Mouse (Mus musculus) intestine, embryonic 15.5 days (tissue): Measurements from ENCODE around the gene BC029722. TPM values are rescaled to one million over a fixed set of nuclear protein-coding genes. Genes with fewer than 3 reads are reported as not detected.
A peak's percentile ranks its signal among the peaks of the same experiment; 100 is the strongest.

Experiments
- ATAC-seq: fragments of 200-750 bp; cut with Nextera tagmentation; 2 replicates; pipeline ENCODE4 v1.8.0; 2017; ENCODE audit warnings: moderate TSS enrichment, moderate library complexity
- H3K27ac ChIP-seq: fragments of 300-500 bp; sonication (generic); 2 replicates; pipeline ENCODE4 v1.5.1; 2015; ENCODE audit warnings: mild to moderate bottlenecking, inconsistent platforms
- H3K27me3 ChIP-seq: fragments of 300-500 bp; sonication (generic); replicated peaks from 2 replicates; pipeline ENCODE4 v1.6.1; 2015; ENCODE audit warnings: inconsistent platforms
- H3K36me3 ChIP-seq: fragments of 300-500 bp; sonication (generic); 2 replicates; pipeline ENCODE4 v1.6.1; 2015; ENCODE audit warnings: inconsistent platforms
- H3K4me1 ChIP-seq: fragments of 300-500 bp; sonication (generic); replicated peaks from 2 replicates; pipeline ENCODE4 v1.6.1; 2015; ENCODE audit warnings: inconsistent platforms
- H3K4me2 ChIP-seq: fragments of 300-500 bp; sonication (generic); replicated peaks from 2 replicates; pipeline ENCODE4 v1.6.1; 2015; ENCODE audit warnings: mild to moderate bottlenecking, inconsistent platforms
- H3K4me3 ChIP-seq: fragments of 300-500 bp; sonication (generic); replicated peaks from 2 replicates; pipeline ENCODE4 v1.5.1; 2015; ENCODE audit warnings: inconsistent platforms
- H3K9ac ChIP-seq: fragments of 300-500 bp; sonication (generic); 2 replicates; pipeline ENCODE4 v1.6.1; 2015; ENCODE audit warnings: inconsistent platforms
- H3K9me3 ChIP-seq: fragments of 300-500 bp; sonication (generic); 2 replicates; pipeline ENCODE4 v1.6.1; 2016; ENCODE audit warnings: inconsistent platforms
- WGBS: fragments of 180-500 bp; shearing (Covaris S2); methylation state at CpG from one replicate; pipeline ENCODE4 v1.1.7; 2015; 5-methylcytosine and 5-hydroxymethylcytosine counted together
- polyA plus RNA-seq: library from polyadenylated mRNA; unstranded; fragments of >200 nt; fragmentation: Nextera tagmentation; extraction: Ambion mirVana; gene quantifications from 2 replicates; pipeline ENCODE4 v1.2.1, GENCODE M21; 2015

The BC029722 gene
- polyA plus RNA-seq, 1 experiment from 2014 or later = 22.0 TPM

GRCm38 (mm10) chr2:155775685-155776263, 43.5 kb downstream of the BC029722 start:
- Histone ChIP-seq H3K4me3 (peak overlapping the region; percentile 55), H3K27me3 (peaks cover 27% of the 10 kb centered on the region), H3K4me2 (peak overlapping the region; percentile 97), H3K27ac (no peak overlapping the region), H3K4me1 (peaks cover 5% of the 10 kb centered on the region), H3K9ac (0 out of 2 replicates have a peak overlapping the region, but pooled peaks have one; percentile 5), H3K9me3 (no peaks in the 10 kb centered on the region), H3K36me3 (no peaks in the 10 kb centered on the region)
- ATAC-seq = peak; percentile 89
- 1% methylated on average over 41 of the region's 44 CpGs for WGBS

DNA sequence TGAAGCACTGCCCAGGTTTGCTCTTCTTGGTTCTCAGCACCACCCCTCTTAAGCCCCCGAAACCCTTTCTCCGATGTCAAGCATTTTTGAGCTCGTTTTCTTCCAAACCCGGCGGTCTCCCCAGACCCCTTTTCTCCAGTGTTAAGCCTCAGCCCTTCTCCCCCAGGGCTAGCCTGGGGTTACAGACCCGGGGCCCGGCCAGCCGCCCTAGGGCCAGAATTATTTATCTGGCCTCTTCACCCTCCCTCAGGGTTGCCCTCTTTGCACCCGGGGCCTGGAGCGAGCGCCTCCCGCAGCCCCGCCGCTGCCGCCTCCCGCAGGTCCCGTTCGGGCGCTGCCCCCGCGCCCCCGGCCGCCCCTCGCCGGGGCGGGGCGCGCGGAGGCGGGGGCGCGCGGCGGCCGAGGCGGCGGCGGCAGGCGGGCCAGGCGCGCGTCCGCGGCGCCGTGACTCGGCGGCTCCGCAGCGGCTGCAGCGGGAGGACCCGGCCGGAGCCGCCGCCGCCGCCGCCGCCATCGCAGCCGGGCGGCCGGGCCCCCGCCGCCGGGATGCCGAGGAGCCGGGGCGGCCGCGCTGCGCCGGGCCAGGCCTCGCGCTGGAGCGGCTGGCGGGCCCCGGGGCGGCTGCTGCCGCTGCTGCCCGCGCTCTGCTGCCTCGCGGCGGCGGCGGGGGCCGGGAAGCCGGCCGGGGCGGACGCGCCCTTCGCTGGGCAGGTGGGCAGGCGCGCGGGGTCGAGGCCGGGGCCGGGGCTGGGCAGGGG, 44.1 kb downstream of the BC029722 start, which contains the start of gene Mmp24:
Gene Mmp24, plus strand, starts transcription at position 416 of the 758 bp plus-strand sequence.
- Histone ChIP-seq H3K36me3 (no peaks in the 10 kb centered on the region), H3K9ac (0 out of 2 replicates have a peak within 1 kb of the TSS, but pooled peaks have one; percentile 5), H3K4me2 (peak within 1 kb of the TSS; percentile 97), H3K9me3 (no peaks in the 10 kb centered on the region), H3K27ac (no peak within 1 kb of the TSS), H3K4me3 (peak within 1 kb of the TSS; percentile 55), H3K27me3 (peaks cover 27% of the 10 kb centered on the region), H3K4me1 (peaks cover 5% of the 10 kb centered on the region)
- peak; percentile 71 for ATAC-seq
- WGBS = 3% methylated on average over 63 of the region's 100 CpGs

DNA sequence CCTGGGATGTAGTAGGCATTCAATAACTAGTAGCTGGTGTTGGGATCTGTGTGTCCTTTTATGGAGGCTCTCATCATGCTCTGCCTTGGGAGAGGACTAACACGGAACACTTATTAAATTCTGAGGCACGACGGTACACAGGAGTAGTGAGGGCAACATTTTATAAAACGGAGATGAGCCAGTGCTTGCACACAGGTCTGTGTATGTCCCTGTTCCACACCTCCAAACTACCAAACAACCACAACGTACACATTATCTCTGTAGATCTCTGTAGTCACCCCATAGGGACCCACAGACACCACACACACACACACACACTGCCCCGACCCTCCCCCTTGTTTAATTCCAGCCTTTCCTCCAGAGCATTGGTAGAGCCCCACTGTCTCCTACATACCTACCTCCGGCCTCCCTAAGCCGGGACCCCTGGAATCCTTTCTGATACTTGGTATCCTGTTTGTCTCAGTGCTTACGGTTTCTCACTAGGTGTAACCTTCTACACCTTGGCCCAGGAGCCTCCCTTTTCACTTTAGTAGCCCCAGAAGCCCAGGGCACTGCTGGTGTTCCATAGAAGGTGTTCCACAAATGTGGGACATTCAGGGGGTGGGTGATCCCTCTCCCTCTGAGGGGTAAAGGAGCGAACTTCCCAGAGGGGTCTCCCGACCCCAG, 44.8 kb downstream of the BC029722 start:
- H3K4me1 ChIP-seq = peaks cover 5% of the 10 kb centered on the region
- ATAC-seq = no peak
- peak overlapping the region; percentile 97 for H3K4me2 ChIP-seq
- H3K27me3 ChIP-seq = peaks cover 27% of the 10 kb centered on the region
- H3K27ac ChIP-seq = no peak overlapping the region
- H3K4me3 ChIP-seq = peak overlapping the region; percentile 55
- no peaks in the 10 kb centered on the region for H3K9me3 ChIP-seq
- H3K36me3 ChIP-seq = no peaks in the 10 kb centered on the region
- no peak overlapping the region for H3K9ac ChIP-seq
- WGBS = 49% methylated on average over 11 of the region's 11 CpGs

DNA sequence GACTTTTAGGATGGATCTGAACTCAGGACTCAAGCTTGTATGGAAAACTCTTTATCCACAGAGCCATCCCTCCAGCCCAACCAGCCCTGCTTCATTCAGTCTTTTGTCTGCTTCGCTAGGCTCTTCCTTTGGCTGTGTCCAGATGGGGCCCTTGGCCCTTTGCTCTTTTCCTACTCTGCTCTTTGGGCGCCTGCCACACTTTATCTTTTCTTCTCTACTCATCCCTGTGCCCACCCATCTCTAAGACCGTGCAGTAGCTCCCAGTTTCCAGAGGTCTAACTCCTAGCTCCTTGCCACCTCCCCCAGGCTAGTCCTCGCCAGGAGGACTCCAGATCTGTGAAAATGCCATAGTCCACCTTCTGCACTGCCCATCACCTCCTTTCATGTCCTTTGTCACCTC, 45.6 kb downstream of the BC029722 start:
- H3K9me3 ChIP-seq = no peaks in the 10 kb centered on the region
- peaks cover 5% of the 10 kb centered on the region for H3K4me1 ChIP-seq
- H3K36me3 ChIP-seq = no peaks in the 10 kb centered on the region
- no peak overlapping the region for H3K9ac ChIP-seq
- no peak overlapping the region for H3K4me2 ChIP-seq
- 65% methylated on average over 4 of the region's 4 CpGs for WGBS
- H3K27ac ChIP-seq = no peak overlapping the region
- no peak for ATAC-seq
- H3K4me3 ChIP-seq = no peak overlapping the region
- H3K27me3 ChIP-seq = peaks cover 27% of the 10 kb centered on the region

Other genes starting within 250 kb of the BC029722 start
- 89.4 and 100 TPM in 2 replicates for gene Gss, start 226.6 kb downstream of the BC029722 start, polyA plus RNA-seq
- 0.72 and 1.2 TPM in 2 replicates for gene Myh7b, start 208.2 kb downstream of the BC029722 start, polyA plus RNA-seq
- 113 TPM in 2 replicates for gene Trpc4ap, start 127.0 kb downstream of the BC029722 start, polyA plus RNA-seq
- gene Edem2, start 90.0 kb downstream of the BC029722 start, polyA plus RNA-seq = 60.5 and 92.0 TPM in 2 replicates
- gene Gm17581, start 83.6 kb downstream of the BC029722 start, polyA plus RNA-seq = not detected in 2 replicates
- gene Procr, start 68.3 kb downstream of the BC029722 start, polyA plus RNA-seq = 20.2 and 20.4 TPM in 2 replicates
- 0.24 and 0.37 TPM in 2 replicates for gene Mmp24, start 44.1 kb downstream of the BC029722 start, polyA plus RNA-seq
- 263 and 265 TPM in 2 replicates for gene Eif6, start 7.5 kb upstream of the BC029722 start, polyA plus RNA-seq
- gene Fam83c, start 15.4 kb upstream of the BC029722 start, polyA plus RNA-seq = 0.30 and 0.53 TPM in 2 replicates
- 83.7 and 88.7 TPM in 2 replicates for gene Uqcc1, start 110.9 kb upstream of the BC029722 start, polyA plus RNA-seq
- not detected in 2 replicates for gene Gm15557, start 121.3 kb upstream of the BC029722 start, polyA plus RNA-seq
- gene Gdf5, start 125.9 kb upstream of the BC029722 start, polyA plus RNA-seq = 1.2 TPM in 2 replicates
- 17.0 and 18.1 TPM in 2 replicates for gene Cep250, start 137.0 kb upstream of the BC029722 start, polyA plus RNA-seq
- 0.99 and 1.2 TPM in 2 replicates for gene 6430550D23Rik, start 188.6 kb upstream of the BC029722 start, polyA plus RNA-seq
- 209 and 252 TPM in 2 replicates for gene Ergic3, start 188.6 kb upstream of the BC029722 start, polyA plus RNA-seq
- 0.03 and 0.08 TPM in 2 replicates for gene Fer1l4, start 233.5 kb upstream of the BC029722 start, polyA plus RNA-seq
- gene Spag4, start 245.7 kb upstream of the BC029722 start, polyA plus RNA-seq = 2.8 and 2.9 TPM in 2 replicates